Mouse (Mus musculus) liver, embryonic 15.5 days (tissue): Measurements from ENCODE around the gene Nktr. TPM values are rescaled to one million over a fixed set of nuclear protein-coding genes. Genes with fewer than 3 reads are reported as not detected.
A peak's percentile ranks its signal among the peaks of the same experiment; 100 is the strongest.

Source experiments
- ATAC-seq: fragments of 200-750 bp; cut with Nextera tagmentation; 2 replicates; pipeline ENCODE4 v1.8.0; 2017; ENCODE audit warnings: moderate number of reproducible peaks, mild to moderate bottlenecking, moderate library complexity; ENCODE audit not compliant: insufficient read depth
- H3K27ac ChIP-seq: fragments of 300-500 bp; sonication (generic); replicated peaks from 2 replicates; pipeline ENCODE4 v1.5.1; 2015; ENCODE audit warnings: mild to moderate bottlenecking, inconsistent platforms
- H3K27me3 ChIP-seq: fragments of 300-500 bp; sonication (generic); 2 replicates; pipeline ENCODE4 v1.6.1; 2015; ENCODE audit warnings: mild to moderate bottlenecking, inconsistent platforms
- H3K36me3 ChIP-seq: fragments of 300-500 bp; sonication (generic); replicated peaks from 2 replicates; pipeline ENCODE4 v1.6.1; 2015; ENCODE audit warnings: moderate library complexity, mild to moderate bottlenecking, inconsistent platforms
- H3K4me1 ChIP-seq: fragments of 300-500 bp; sonication (generic); replicated peaks from 2 replicates; pipeline ENCODE4 v1.6.1; 2015; ENCODE audit warnings: inconsistent platforms
- H3K4me2 ChIP-seq: fragments of 300-500 bp; sonication (generic); 2 replicates; pipeline ENCODE4 v1.6.1; 2015; ENCODE audit warnings: moderate library complexity, mild to moderate bottlenecking, inconsistent platforms
- H3K4me3 ChIP-seq: fragments of 300-500 bp; sonication (generic); replicated peaks from 2 replicates; pipeline ENCODE4 v1.5.1; 2015; ENCODE audit warnings: mild to moderate bottlenecking, inconsistent platforms
- H3K9ac ChIP-seq: fragments of 300-500 bp; sonication (generic); 2 replicates; pipeline ENCODE4 v1.6.1; 2015; ENCODE audit warnings: moderate library complexity, mild to moderate bottlenecking, inconsistent platforms
- H3K9me3 ChIP-seq: fragments of 300-500 bp; sonication (generic); replicated peaks from 2 replicates; pipeline ENCODE4 v1.6.1; 2016; ENCODE audit warnings: inconsistent platforms
- WGBS: fragments of 180-500 bp; shearing (Covaris S2); methylation state at CpG from one replicate; pipeline ENCODE4 v1.1.7; 2015; ENCODE audit warnings: mixed read lengths; ENCODE audit not compliant: insufficient replicate concordance; 5-methylcytosine and 5-hydroxymethylcytosine counted together
- polyA plus RNA-seq: library from polyadenylated mRNA; unstranded; fragments of >200 nt; fragmentation: Nextera tagmentation; extraction: Ambion mirVana; gene quantifications from 2 replicates; pipeline ENCODE4 v1.2.1, GENCODE M21; 2015

Gene Nktr
- polyA plus RNA-seq, 1 experiment from 2014 or later, result 25.2 TPM

DNA sequence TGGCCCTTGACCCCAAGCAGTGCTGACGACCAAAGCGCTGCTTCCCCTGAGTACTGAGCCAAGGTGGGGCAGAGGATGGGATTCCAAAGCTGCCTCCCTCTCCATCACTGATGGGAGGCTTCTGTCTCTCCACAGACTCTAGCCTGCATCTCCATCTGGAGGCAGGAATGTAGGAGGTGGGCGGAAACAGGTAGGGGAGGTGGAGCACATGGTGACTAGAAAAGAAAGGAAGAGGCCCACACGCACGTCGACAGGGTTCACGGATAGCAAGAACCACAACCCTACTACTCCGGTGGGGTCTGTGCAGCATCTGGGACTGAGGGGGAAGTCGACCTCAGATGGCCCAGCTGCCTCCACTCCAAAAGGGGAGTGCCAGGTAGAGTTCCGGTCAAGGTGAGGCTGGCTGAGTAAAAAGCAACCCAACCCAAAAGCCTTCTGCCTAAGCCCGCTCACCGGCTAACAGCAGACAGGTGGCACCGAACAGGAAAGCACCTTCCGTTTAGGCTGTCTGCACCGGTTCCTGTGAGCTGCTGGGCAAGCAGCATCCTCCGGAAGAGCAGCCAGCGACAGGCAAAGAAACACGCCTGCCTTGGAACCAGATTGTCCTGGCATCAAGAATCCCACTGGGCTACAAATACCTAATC lies 36.8 kb upstream of the Nktr start:
- 54% methylated on average over 18 of the region's 18 CpGs for WGBS
- no peak overlapping the region for H3K4me3 ChIP-seq
- no peak overlapping the region for H3K27ac ChIP-seq
- no peaks in the 10 kb centered on the region for H3K27me3 ChIP-seq
- no peak for ATAC-seq
- peaks cover 12% of the 10 kb centered on the region for H3K36me3 ChIP-seq
- H3K9me3 ChIP-seq, result no peaks in the 10 kb centered on the region
- H3K4me1 ChIP-seq, result no peaks in the 10 kb centered on the region; the same call in 1 of the 2 replicates
- H3K4me2 ChIP-seq, result no peak overlapping the region
- H3K9ac ChIP-seq, result no peak overlapping the region

DNA sequence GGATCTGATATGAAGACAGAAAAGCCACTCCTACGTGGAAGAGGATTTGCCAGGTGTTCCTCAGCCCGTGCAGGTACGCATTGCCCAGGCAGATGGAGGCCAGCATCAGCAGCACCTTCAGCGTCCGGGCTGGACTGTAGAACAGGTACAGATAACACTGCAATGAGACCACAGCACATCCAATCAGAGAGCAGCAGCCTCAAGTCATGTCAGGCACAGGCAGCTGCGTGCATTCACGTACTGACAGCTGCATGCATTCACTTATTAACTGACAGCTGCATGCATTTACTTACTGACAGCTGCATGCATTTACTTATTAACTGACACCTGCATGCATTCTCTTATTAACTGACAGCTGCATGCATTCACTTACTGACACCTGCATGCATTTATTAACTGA lies 34.3 kb upstream of the Nktr start:
- no peak for ATAC-seq
- WGBS, result 66% methylated on average over 7 of the region's 7 CpGs
- H3K4me2 ChIP-seq, result no peak overlapping the region

DNA sequence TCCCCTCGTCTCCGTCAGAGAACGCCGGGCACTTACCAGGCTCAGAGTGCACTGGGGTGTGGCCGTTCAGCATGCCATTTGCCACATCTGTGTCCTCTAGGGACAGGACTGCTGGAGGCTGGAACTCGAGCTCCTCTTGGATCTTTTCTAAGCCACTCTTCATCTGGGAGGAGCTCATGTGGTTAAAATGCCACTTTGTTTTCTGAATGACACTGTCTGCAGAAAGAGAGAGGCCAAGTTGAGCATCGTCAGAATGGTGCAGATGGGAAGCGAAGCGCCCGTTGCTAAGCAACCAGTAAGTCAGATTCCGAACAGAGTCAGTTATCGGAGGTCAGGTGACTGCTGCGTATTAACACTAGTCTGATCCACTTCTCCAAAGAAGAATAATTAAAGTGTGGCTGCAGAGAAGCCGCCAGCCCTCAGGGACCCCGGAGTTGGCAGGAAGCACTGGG lies 28.7 kb upstream of the Nktr start:
- no peaks in the 10 kb centered on the region for H3K27me3 ChIP-seq
- no peaks in the 10 kb centered on the region for H3K4me1 ChIP-seq
- H3K4me3 ChIP-seq, result no peak overlapping the region
- no peak overlapping the region for H3K4me2 ChIP-seq
- H3K9me3 ChIP-seq, result no peaks in the 10 kb centered on the region
- H3K9ac ChIP-seq, result no peak overlapping the region
- no peak overlapping the region for H3K27ac ChIP-seq
- H3K36me3 ChIP-seq, result peaks cover 14% of the 10 kb centered on the region
- no peak for ATAC-seq
- 80% methylated on average over 15 of the region's 15 CpGs for WGBS

More for the DNA sequence above, 34.3 kb upstream of the Nktr start:
- H3K27me3 ChIP-seq, result no peaks in the 10 kb centered on the region
- no peak overlapping the region for H3K4me3 ChIP-seq
- no peaks in the 10 kb centered on the region; the same call in 1 of the 2 replicates for H3K4me1 ChIP-seq
- no peak overlapping the region for H3K9ac ChIP-seq
- no peak overlapping the region for H3K27ac ChIP-seq
- no peaks in the 10 kb centered on the region for H3K9me3 ChIP-seq
- H3K36me3 ChIP-seq, result peaks cover 22% of the 10 kb centered on the region

DNA sequence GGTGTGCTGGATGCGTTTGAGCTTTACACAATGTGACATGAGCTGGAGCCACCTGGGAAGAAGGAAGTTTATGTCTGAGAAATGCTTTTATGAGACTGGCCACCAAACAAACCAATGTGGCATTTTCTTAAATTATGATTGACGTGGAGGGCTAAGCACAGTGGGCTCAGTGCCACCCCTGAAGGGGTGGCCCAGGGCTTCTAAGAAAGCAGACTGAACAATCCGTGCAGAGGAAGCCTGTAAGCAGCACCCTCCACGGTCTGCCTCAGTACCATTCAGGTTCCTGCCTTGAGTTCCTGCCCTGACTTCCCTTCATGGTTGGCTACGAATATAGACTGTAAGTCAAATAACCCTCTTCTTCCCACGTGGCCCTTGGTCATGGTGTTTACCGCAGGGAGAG lies 28.2 kb upstream of the Nktr start:
- H3K9me3 ChIP-seq, result no peaks in the 10 kb centered on the region
- H3K4me2 ChIP-seq, result no peak overlapping the region
- H3K27me3 ChIP-seq, result no peaks in the 10 kb centered on the region
- no peak overlapping the region for H3K27ac ChIP-seq
- H3K4me1 ChIP-seq, result no peaks in the 10 kb centered on the region
- peaks cover 11% of the 10 kb centered on the region; the same call in 1 of the 2 replicates for H3K36me3 ChIP-seq
- WGBS, result 74% methylated on average over 7 of the region's 7 CpGs
- no peak for ATAC-seq
- H3K9ac ChIP-seq, result no peak overlapping the region
- no peak overlapping the region for H3K4me3 ChIP-seq

DNA sequence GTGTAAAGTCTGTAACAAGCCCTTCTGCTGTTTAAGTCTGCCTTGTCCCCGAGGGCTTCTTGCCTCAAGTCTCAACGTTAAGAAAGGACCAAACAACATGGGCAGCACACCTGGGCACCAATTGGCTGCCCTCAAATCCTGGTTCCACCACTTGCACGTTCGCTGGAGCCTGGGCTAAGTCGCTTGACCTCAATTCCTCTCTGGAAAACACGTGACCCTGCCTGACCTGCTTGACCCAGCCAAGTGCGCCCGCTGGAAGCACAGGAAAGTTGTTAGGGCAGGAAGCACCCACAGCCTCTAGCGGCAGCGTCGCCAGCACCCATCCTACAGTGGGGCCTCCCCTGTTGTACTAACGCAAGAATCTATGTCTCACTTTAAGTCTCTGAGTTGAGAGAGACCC lies 24.2 kb upstream of the Nktr start:
- Histone ChIP-seq H3K4me1 (no peaks in the 10 kb centered on the region), H3K9me3 (peaks cover 8% of the 10 kb centered on the region), H3K4me3 (no peak overlapping the region), H3K27ac (no peak overlapping the region), H3K27me3 (no peaks in the 10 kb centered on the region), H3K9ac (no peak overlapping the region), H3K36me3 (no peaks in the 10 kb centered on the region), H3K4me2 (no peak overlapping the region)
- no peak for ATAC-seq
- 69% methylated on average over 12 of the region's 12 CpGs for WGBS

DNA sequence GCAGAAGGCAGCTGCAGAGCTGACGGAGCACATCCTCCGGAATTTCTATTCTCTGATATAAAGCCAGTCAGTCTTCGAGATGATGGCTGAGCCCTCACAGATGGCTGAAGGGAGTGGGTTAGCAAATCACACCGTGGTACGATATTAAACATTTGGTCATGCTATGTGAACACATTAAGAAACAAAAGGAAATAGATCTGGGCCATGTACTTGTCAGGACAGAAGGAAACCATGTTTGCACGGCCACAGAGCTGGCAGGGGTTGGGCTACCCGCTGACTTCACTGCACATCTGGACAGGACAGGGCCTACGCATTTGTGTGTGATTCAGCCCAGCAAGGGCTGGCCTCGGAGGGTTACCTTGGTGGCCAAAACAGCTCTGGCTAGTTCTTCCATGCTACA lies 22.3 kb upstream of the Nktr start:
- peaks cover 8% of the 10 kb centered on the region for H3K9me3 ChIP-seq
- 0 out of 2 replicates have a peak, but pooled peaks have one; percentile 2 for ATAC-seq

DNA sequence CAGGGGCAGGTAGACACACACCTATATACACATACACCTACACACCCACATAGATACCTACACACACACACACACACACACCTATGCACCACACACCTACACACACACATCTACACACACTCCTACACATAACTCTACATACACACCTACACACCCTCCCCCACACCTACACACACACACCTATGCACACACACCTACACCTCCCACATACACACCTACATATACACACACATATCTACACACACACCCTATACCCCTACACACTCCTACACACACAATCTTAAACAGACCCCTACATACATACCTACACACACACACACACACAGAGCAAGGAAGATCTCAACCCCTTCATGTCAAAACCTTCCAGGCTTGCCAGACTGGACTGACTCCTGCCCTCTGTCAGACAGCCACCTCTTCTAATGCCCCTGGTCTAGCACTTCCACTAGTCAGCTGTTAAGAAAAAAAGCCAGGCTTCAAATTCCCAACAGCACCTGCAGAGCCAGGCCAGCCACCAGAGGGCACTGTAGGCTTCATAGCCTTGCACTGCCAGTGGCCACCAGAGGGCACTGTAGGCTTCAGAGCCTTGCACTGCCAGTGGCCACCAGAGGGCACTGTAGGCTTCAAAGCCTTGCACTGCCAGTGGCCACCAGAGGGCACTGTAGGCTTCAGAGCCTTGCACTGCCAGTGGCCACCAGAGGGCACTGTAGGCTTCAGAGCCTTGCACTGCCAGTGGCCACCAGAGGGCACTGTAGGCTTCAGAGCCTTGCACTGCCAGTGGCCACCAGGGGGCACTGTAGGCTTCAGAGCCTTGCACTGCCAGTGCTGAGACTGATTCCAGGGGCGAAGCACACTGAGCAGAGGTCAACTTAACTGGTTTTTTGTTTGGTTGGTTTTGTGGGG lies 21.6 kb upstream of the Nktr start:
- peak; percentile 50; the same call in 1 of the 2 replicates for ATAC-seq
- no peaks in the 10 kb centered on the region for H3K4me1 ChIP-seq
- no peak overlapping the region for H3K4me3 ChIP-seq
- no peak overlapping the region for H3K9ac ChIP-seq
- no peak overlapping the region for H3K4me2 ChIP-seq
- no peaks in the 10 kb centered on the region for H3K36me3 ChIP-seq
- WGBS, result 92% methylated on average over 1 of the region's 1 CpGs
- H3K27ac ChIP-seq, result no peak overlapping the region
- peaks cover 8% of the 10 kb centered on the region for H3K9me3 ChIP-seq
- no peaks in the 10 kb centered on the region for H3K27me3 ChIP-seq

More for the DNA sequence above, 22.3 kb upstream of the Nktr start:
- Histone ChIP-seq H3K9ac (no peak overlapping the region), H3K27ac (no peak overlapping the region), H3K4me3 (no peak overlapping the region), H3K4me1 (no peaks in the 10 kb centered on the region), H3K36me3 (no peaks in the 10 kb centered on the region), H3K4me2 (no peak overlapping the region), H3K27me3 (no peaks in the 10 kb centered on the region)
- 81% methylated on average over 9 of the region's 9 CpGs for WGBS

DNA sequence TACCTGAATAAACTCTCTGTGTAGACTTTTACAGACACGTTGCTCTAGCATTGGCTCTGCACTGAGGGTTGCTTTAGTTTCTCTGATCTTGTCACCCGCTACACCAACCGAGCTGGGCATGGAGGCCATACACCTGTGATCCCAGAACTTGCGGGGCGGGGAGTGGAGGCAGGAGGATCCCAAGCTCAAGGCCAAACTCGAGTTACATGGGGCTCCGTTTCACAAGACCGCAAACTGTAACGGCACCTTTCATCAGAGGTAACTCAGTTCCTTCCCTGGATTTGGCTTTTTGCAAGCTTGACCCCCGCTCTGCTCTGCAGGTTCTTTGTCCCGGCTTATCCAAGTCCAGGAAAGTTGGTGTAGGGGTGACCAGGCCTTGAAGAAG lies 14.7 kb upstream of the Nktr start:
- H3K9ac ChIP-seq, result peak overlapping the region; percentile 78
- peak overlapping the region; percentile 93 for H3K4me2 ChIP-seq
- H3K27me3 ChIP-seq, result no peaks in the 10 kb centered on the region
- H3K9me3 ChIP-seq, result no peaks in the 10 kb centered on the region
- H3K27ac ChIP-seq, result peak overlapping the region; percentile 96
- H3K4me1 ChIP-seq, result peaks cover 57% of the 10 kb centered on the region
- 34% methylated on average over 11 of the region's 11 CpGs for WGBS
- H3K4me3 ChIP-seq, result peak overlapping the region; percentile 84
- no peaks in the 10 kb centered on the region for H3K36me3 ChIP-seq
- no peak for ATAC-seq

DNA sequence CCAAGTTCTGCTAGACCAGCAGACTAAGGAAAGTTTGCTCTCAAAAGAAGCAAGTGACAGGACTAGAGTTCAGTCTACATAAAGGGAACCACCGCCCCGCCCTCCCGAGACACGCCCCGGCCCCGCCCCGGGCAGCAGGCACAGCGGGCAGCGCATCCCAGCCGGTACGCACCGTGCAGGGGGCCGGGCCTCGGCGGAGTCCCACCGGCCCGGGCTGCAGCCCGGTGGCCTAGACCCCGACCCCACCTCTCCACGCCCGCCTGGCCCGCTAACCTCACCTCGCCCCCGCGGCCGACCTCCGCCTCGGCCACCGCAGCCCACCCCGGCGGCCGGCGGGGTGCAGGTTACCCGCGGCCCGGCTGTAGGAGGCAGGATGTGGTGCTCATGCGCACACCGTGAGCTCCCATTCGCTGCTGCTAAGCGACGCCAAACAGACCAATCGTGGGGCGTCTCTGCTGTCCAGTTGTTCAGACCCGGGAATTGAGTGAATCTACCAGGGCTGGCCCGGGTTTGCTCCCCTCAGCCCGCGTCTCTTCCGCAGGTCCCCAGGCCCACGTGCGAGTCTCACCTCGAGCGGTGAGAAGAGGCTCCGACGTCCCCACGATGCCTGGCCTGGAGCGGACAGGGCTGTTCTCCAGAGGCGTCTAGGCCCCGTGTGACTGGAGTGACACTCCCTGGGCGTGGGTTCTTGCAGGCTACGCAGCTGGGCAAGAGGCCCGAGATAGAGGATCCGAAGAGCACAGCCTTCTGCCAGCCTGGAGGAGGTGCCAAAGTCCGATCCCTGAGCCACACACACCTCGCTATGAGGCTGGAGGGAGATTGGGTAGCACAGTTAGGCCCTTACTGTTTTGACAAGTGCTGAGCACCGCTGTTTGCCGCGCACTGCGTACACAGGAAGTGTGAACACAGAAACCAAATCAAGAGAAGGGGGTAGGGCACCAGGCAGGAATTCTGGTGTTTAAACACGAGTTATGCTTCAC lies 14.0 kb upstream of the Nktr start, which contains the start of gene Sec22c:
Gene Sec22c, minus strand, starts transcription at position 845 of the 980 bp plus-strand sequence.
- Histone ChIP-seq H3K27me3 (no peaks in the 10 kb centered on the region), H3K27ac (peak within 1 kb of the TSS; percentile 96), H3K9me3 (no peaks in the 10 kb centered on the region), H3K36me3 (no peaks in the 10 kb centered on the region), H3K4me3 (peak within 1 kb of the TSS; percentile 84), H3K4me1 (peaks cover 64% of the 10 kb centered on the region), H3K9ac (peak within 1 kb of the TSS; percentile 78), H3K4me2 (peak within 1 kb of the TSS; percentile 93)
- 1% methylated on average over 69 of the region's 69 CpGs for WGBS
- ATAC-seq, result peak; percentile 95

DNA sequence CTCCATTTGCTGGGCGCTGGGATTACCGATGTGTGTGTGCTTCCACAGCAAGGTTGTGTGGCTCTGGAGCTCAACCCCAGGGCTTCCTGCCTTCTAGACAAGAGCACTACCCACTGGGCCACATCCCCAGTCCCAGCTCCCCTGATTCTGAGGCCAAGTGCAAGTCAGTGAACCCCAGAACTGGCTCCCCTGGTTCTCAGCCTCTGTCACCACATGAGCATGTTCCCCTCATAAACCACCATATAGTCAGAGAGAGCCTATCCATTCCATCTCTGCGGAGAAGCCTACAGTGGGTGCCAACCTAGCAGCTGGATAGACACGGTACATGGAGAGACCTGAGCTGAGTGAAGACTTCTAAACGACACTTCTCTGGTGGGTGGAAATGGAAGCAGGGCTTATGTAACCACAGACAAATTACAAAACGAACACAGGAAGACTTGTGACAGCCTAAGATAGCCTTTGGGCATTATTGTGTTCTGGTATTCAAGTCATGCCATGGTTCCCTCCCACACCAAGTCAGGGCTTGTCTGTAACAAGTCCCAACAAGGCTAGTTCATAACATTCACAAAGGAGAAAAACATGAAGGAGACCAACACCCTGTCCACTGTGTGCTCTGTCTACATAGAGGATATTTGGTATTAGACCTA lies 12.8 kb upstream of the Nktr start:
- Histone ChIP-seq H3K4me2 (peak overlapping the region; percentile 93), H3K4me1 (peaks cover 71% of the 10 kb centered on the region), H3K9me3 (no peaks in the 10 kb centered on the region), H3K4me3 (no peak overlapping the region; the same call in 1 of the 2 replicates), H3K36me3 (no peaks in the 10 kb centered on the region), H3K9ac (peak overlapping the region; percentile 78; the same call in 1 of the 2 replicates), H3K27me3 (no peaks in the 10 kb centered on the region), H3K27ac (peak overlapping the region; percentile 96)
- 56% methylated on average over 6 of the region's 6 CpGs for WGBS
- ATAC-seq, result no peak
